Comparison of ENCODE assay signal across 8 mouse cellular contexts in the genomic region with DNA sequence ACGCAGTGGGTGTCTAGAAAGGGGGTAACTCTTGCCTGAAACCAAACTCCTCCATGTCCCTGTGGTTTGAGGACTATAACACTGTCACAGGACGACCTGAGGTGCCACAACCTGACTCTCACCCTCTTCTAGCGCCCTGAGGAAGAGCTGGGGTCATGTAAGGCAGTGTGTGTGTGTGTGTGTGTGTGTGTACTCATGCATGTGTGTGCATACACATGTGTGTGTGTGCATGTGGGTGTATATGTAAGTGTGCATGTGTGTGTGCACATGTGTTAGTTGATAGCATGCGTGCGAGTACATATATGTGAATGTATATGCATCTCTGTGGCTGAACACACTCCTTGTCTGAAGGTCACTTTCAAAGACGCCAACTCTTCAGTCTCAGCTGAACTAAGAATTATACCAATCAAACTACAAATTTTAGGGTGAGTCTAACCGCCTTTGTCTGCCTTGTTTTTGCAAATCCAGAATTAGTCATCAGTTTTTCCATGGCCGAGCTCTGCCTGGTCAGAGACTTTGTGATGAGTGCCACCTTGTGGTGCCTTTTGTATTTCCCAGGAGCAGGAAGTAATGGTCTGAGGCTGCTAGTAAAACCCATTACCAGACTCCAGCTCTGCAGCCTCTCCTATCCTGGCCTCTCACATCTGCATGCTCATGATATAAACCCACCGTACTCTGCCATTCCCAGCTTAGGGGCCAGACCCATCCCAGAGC. TPM values are rescaled to one million over a fixed set of nuclear protein-coding genes. Genes with fewer than 3 reads are reported as not detected.
DNase-seq lines count a peak whose midpoint lies in the region; ATAC-seq and TF ChIP-seq lines count a peak whose summit lies in the region.

No protein-coding gene starts in this region.

- DNase-seq in liver, result peak; percentile 58
- peak; percentile 91 for DNase-seq in embryo, embryonic 10.5 days (ENCODE audit: low spot score)
- DNase-seq in gastrocnemius, postnatal 4 days (ENCODE audit: low spot score in 2 of 2), result peak; percentile 68 to 84
- peak; percentile 79 for DNase-seq in kidney, adult 2 months
- peak; percentile 73 to 81 for DNase-seq in left cerebral cortex, postnatal 36 days (ENCODE audit: low spot score in 2 of 2)
- DNase-seq in splenic B cell, adult 2 months (ENCODE audit: low read depth, low spot score), result peak; percentile 49

- intact Hi-C loops in left cerebral cortex, postnatal 36 days (cut with DNase I), result loop anchor here (1.0 to 10.0 kb wide), 4 partner anchors 123 to 527 kb away; no protein-coding TSS in a partner anchor

- TF ChIP-seq POLR2A in kidney, adult 2 months (IDR thresholded peaks at IDR 0.05; ENCODE audit: low read depth, low read length), result no peak

- no peak overlapping the region for H3K4me3 ChIP-seq in liver, embryonic 12.5 days
- no peak overlapping the region for H3K4me3 ChIP-seq in kidney, adult 2 months (ENCODE audit: insufficient read depth, low read depth, low read length)
- H3K4me3 ChIP-seq in midbrain, embryonic 15.5 days, result no peak overlapping the region

- 50% methylated on average over 9 of the region's 9 CpGs for WGBS in liver, embryonic 12.5 days (ENCODE audit: insufficient replicate concordance)
- 57% methylated on average over 9 of the region's 9 CpGs for WGBS in kidney, adult 2 months
- WGBS in midbrain, embryonic 15.5 days, result 64% methylated on average over 9 of the region's 9 CpGs

- ATAC-seq in liver, embryonic 12.5 days, result no peak; the same call in 1 of the 2 replicates
- peak; percentile 70 for ATAC-seq in midbrain, embryonic 15.5 days (replicated peaks)

- H3K27me3 ChIP-seq in liver, embryonic 12.5 days (replicated peaks), result no peaks in the 10 kb centered on the region
- H3K27me3 ChIP-seq in kidney, adult 2 months (replicated peaks; ENCODE audit: control insufficient read depth, insufficient read depth, low read length), result no peaks in the 10 kb centered on the region
- H3K27me3 ChIP-seq in midbrain, embryonic 15.5 days (replicated peaks), result no peaks in the 10 kb centered on the region
- no peaks in the 10 kb centered on the region for H3K27me3 ChIP-seq in splenic B cell, adult 2 months (ENCODE audit: control insufficient read depth, insufficient read depth, low read length, poor library complexity, severe bottlenecking)

- peaks cover 9% of the 10 kb centered on the region for H3K4me1 ChIP-seq in liver, embryonic 12.5 days
- no peaks in the 10 kb centered on the region for H3K4me1 ChIP-seq in kidney, adult 2 months (ENCODE audit: control insufficient read depth, insufficient read depth, low read length)
- H3K4me1 ChIP-seq in midbrain, embryonic 15.5 days, result no peaks in the 10 kb centered on the region

- no peaks in the 10 kb centered on the region for H3K36me3 ChIP-seq in liver, embryonic 12.5 days
- no peaks in the 10 kb centered on the region for H3K36me3 ChIP-seq in kidney, adult 2 months (ENCODE audit: control insufficient read depth, insufficient read depth, low read length)
- no peaks in the 10 kb centered on the region for H3K36me3 ChIP-seq in midbrain, embryonic 15.5 days (replicated peaks)
- H3K36me3 ChIP-seq in splenic B cell, adult 2 months (ENCODE audit: control insufficient read depth, insufficient read depth, low read length, poor library complexity, severe bottlenecking), result no peaks in the 10 kb centered on the region

- peak; percentile 75 for TF ChIP-seq CTCF in kidney, adult 2 months (conservative IDR thresholded peaks at IDR 0.05; ENCODE audit: insufficient read depth, insufficient read length, low read depth, low read length)

- no peak overlapping the region for H3K4me2 ChIP-seq in liver, embryonic 12.5 days
- no peak overlapping the region for H3K4me2 ChIP-seq in midbrain, embryonic 15.5 days

- H3K27ac ChIP-seq in liver, embryonic 12.5 days, result no peak overlapping the region
- no peak overlapping the region for H3K27ac ChIP-seq in kidney, adult 2 months (ENCODE audit: insufficient read depth, low read depth, low read length)
- H3K27ac ChIP-seq in midbrain, embryonic 15.5 days, result no peak overlapping the region

- H3K9me3 ChIP-seq in liver, embryonic 12.5 days (replicated peaks), result no peaks in the 10 kb centered on the region
- H3K9me3 ChIP-seq in midbrain, embryonic 15.5 days, result no peaks in the 10 kb centered on the region

- H3K9ac ChIP-seq in liver, embryonic 12.5 days, result no peak overlapping the region
- no peak overlapping the region for H3K9ac ChIP-seq in midbrain, embryonic 15.5 days

RNA-seq across cellular contexts. Expression of a gene that starts 14.6 kb away (rescaled TPM):
- polyA plus RNA-seq in liver, embryonic 12.5 days (2016; fragmentation: Nextera tagmentation; extraction: Ambion mirVana), result 79.8 and 80.3 TPM in 2 replicates
- total RNA-seq in gastrocnemius, postnatal 4 days (2021), result 10 to 100 TPM; 70.2 to 80.1 TPM
- polyA plus RNA-seq in kidney, adult 2 months (2012; rRNA removed), result 39.7 and 41.9 TPM in 2 replicates
- total RNA-seq in left cerebral cortex, postnatal 36 days (2021), result 100 to 1,000 TPM; 112 to 126 TPM
- polyA plus RNA-seq in midbrain, embryonic 15.5 days (2015; fragmentation: Nextera tagmentation; extraction: Ambion mirVana), result 176 and 182 TPM in 2 replicates
